25 mouse cellular contexts compared by ENCODE assay signal in genomic region chr2:36002188-36002587, GRCm38 (mm10). TPM values are rescaled to one million over a fixed set of nuclear protein-coding genes. Genes with fewer than 3 reads are reported as not detected.
DNase-seq lines count a peak whose midpoint lies in the region; ATAC-seq lines count a peak whose summit lies in the region.
"Had no signal": no experiment of that assay in that cellular context is flagged by ENCODE, and none has a peak within 500 bp of the region (broad histone marks: within the 10 kb centered on the region; RNA-seq: fewer than 3 reads in every experiment).

No protein-coding gene starts in this region.

- ATAC-seq in forebrain, embryonic 11.5 days (replicated peaks; ENCODE audit: low FRiP score) = 0 out of 2 replicates have a peak, but pooled peaks have one; percentile 30
- peak; percentile 79 for ATAC-seq in forebrain, embryonic 13.5 days
- ATAC-seq in forebrain, embryonic 16.5 days = peak; percentile 61; the same call in 1 of the 2 replicates
- ATAC-seq in midbrain, embryonic 13.5 days = no peak
- ATAC-seq: hindbrain, embryonic 16.5 days; intestine, embryonic 15.5 days; Patski had no signal

- no peaks in the 10 kb centered on the region for H3K36me3 ChIP-seq in forebrain, embryonic 11.5 days (ENCODE audit: control insufficient read depth, insufficient read depth, low read length)
- H3K36me3 ChIP-seq in forebrain, embryonic 10.5 days (replicated peaks) = no peaks in the 10 kb centered on the region
- H3K36me3 ChIP-seq in forebrain, embryonic 13.5 days (ENCODE audit: poor library complexity, severe bottlenecking) = no peaks in the 10 kb centered on the region
- no peaks in the 10 kb centered on the region for H3K36me3 ChIP-seq in forebrain, embryonic 16.5 days (ENCODE audit: control insufficient read depth, insufficient read depth)
- no peaks in the 10 kb centered on the region for H3K36me3 ChIP-seq in midbrain, embryonic 13.5 days
- H3K36me3 ChIP-seq: embryonic facial prominence, embryonic 12.5 days; embryonic facial prominence, embryonic 15.5 days; hindbrain, embryonic 12.5 days; intestine, embryonic 15.5 days had no signal

- no peak overlapping the region for H3K4me3 ChIP-seq in forebrain, embryonic 11.5 days (ENCODE audit: low read depth, low read length)
- H3K4me3 ChIP-seq in forebrain, embryonic 10.5 days = no peak overlapping the region
- no peak overlapping the region for H3K4me3 ChIP-seq in forebrain, embryonic 13.5 days
- no peak overlapping the region for H3K4me3 ChIP-seq in forebrain, embryonic 16.5 days (replicated peaks; ENCODE audit: low read length)
- no peak overlapping the region for H3K4me3 ChIP-seq in midbrain, embryonic 13.5 days (replicated peaks)
- H3K4me3 ChIP-seq: embryonic facial prominence, embryonic 12.5 days; embryonic facial prominence, embryonic 15.5 days; gastrocnemius, adult 2 months; hindbrain, embryonic 12.5 days; intestine, embryonic 15.5 days had no signal

- no peaks in the 10 kb centered on the region for H3K9me3 ChIP-seq in forebrain, embryonic 11.5 days (ENCODE audit: control insufficient read depth, low read length)
- H3K9me3 ChIP-seq in forebrain, embryonic 10.5 days = no peaks in the 10 kb centered on the region
- H3K9me3 ChIP-seq in forebrain, embryonic 13.5 days (replicated peaks) = no peaks in the 10 kb centered on the region
- no peaks in the 10 kb centered on the region for H3K9me3 ChIP-seq in forebrain, embryonic 16.5 days (ENCODE audit: control insufficient read depth, low read length)
- no peaks in the 10 kb centered on the region for H3K9me3 ChIP-seq in midbrain, embryonic 13.5 days
- H3K9me3 ChIP-seq: embryonic facial prominence, embryonic 12.5 days; embryonic facial prominence, embryonic 15.5 days; hindbrain, embryonic 12.5 days; intestine, embryonic 15.5 days had no signal

- H3K4me2 ChIP-seq in forebrain, embryonic 11.5 days (ENCODE audit: low read depth, low read length, severe bottlenecking) = no peak overlapping the region
- no peak overlapping the region for H3K4me2 ChIP-seq in forebrain, embryonic 13.5 days
- H3K4me2 ChIP-seq in forebrain, embryonic 16.5 days (ENCODE audit: low read length) = no peak overlapping the region
- no peak overlapping the region for H3K4me2 ChIP-seq in midbrain, embryonic 13.5 days (replicated peaks)
- H3K4me2 ChIP-seq: embryonic facial prominence, embryonic 12.5 days; embryonic facial prominence, embryonic 15.5 days; heart, embryonic 11.5 days; hindbrain, embryonic 12.5 days; intestine, embryonic 15.5 days had no signal

- no peak overlapping the region for H3K9ac ChIP-seq in forebrain, embryonic 11.5 days (ENCODE audit: low read length)
- no peak overlapping the region for H3K9ac ChIP-seq in forebrain, embryonic 13.5 days
- no peak overlapping the region for H3K9ac ChIP-seq in forebrain, embryonic 16.5 days (replicated peaks; ENCODE audit: low read depth, low read length)
- no peak overlapping the region for H3K9ac ChIP-seq in midbrain, embryonic 13.5 days (replicated peaks)
- H3K9ac ChIP-seq: embryonic facial prominence, embryonic 12.5 days; embryonic facial prominence, embryonic 15.5 days; hindbrain, embryonic 12.5 days; intestine, embryonic 15.5 days had no signal

- WGBS in forebrain, embryonic 11.5 days = 21% methylated on average over 6 of the region's 6 CpGs
- WGBS in forebrain, embryonic 10.5 days = 30% methylated on average over 6 of the region's 6 CpGs
- WGBS in forebrain, embryonic 13.5 days = 16% methylated on average over 6 of the region's 6 CpGs
- 13% methylated on average over 6 of the region's 6 CpGs for WGBS in forebrain, embryonic 16.5 days
- 34% methylated on average over 6 of the region's 6 CpGs for WGBS in midbrain, embryonic 13.5 days

- H3K27me3 ChIP-seq in forebrain, embryonic 11.5 days (ENCODE audit: control insufficient read depth, insufficient read depth, low read length) = no peaks in the 10 kb centered on the region
- H3K27me3 ChIP-seq in forebrain, embryonic 10.5 days (ENCODE audit: poor library complexity, severe bottlenecking) = peaks cover 37% of the 10 kb centered on the region
- peaks cover 9% of the 10 kb centered on the region; the same call in 1 of the 2 replicates for H3K27me3 ChIP-seq in forebrain, embryonic 13.5 days
- no peaks in the 10 kb centered on the region for H3K27me3 ChIP-seq in forebrain, embryonic 16.5 days (replicated peaks; ENCODE audit: control insufficient read depth, insufficient read depth, low read length)
- peaks cover 8% of the 10 kb centered on the region; the same call in 1 of the 2 replicates for H3K27me3 ChIP-seq in midbrain, embryonic 13.5 days
- H3K27me3 ChIP-seq: embryonic facial prominence, embryonic 15.5 days; intestine, embryonic 15.5 days; Patski had no signal

- no peak for DNase-seq in forebrain, embryonic 11.5 days (ENCODE audit: low spot score)
- no peak for DNase-seq in forebrain, embryonic 10.5 days (ENCODE audit: extremely low spot score, low spot score)
- DNase-seq in urinary bladder, postnatal 25 days (ENCODE audit: low spot score) = no peak
- DNase-seq: adrenal gland, postnatal 10 days; adrenal gland, postnatal 36 days; cerebellum, adult 11 months; cerebellum, adult 2 months; cerebellum, adult 9-11 months; cerebellum, postnatal 25 days; gastrocnemius, adult 2 months; gastrocnemius, postnatal 14 days; heart, adult 11 months; kidney, adult 11 months had no signal

- H3K27ac ChIP-seq in forebrain, embryonic 11.5 days (ENCODE audit: low read depth, low read length) = no peak overlapping the region
- no peak overlapping the region for H3K27ac ChIP-seq in forebrain, embryonic 10.5 days
- peak overlapping the region; percentile 40; the same call in 1 of the 2 replicates for H3K27ac ChIP-seq in forebrain, embryonic 13.5 days
- H3K27ac ChIP-seq in forebrain, embryonic 16.5 days (ENCODE audit: low read length) = peak overlapping the region; percentile 63
- H3K27ac ChIP-seq in midbrain, embryonic 13.5 days = no peak overlapping the region
- H3K27ac ChIP-seq: embryonic facial prominence, embryonic 12.5 days; embryonic facial prominence, embryonic 15.5 days; gastrocnemius, adult 2 months; hindbrain, embryonic 12.5 days; intestine, embryonic 15.5 days had no signal

- no peaks in the 10 kb centered on the region for H3K4me1 ChIP-seq in forebrain, embryonic 11.5 days (replicated peaks; ENCODE audit: control insufficient read depth, insufficient read depth, low read length)
- H3K4me1 ChIP-seq in forebrain, embryonic 10.5 days = peaks cover 15% of the 10 kb centered on the region
- peaks cover 6% of the 10 kb centered on the region for H3K4me1 ChIP-seq in forebrain, embryonic 13.5 days
- H3K4me1 ChIP-seq in forebrain, embryonic 16.5 days (replicated peaks; ENCODE audit: control insufficient read depth, insufficient read depth, low read length) = no peaks in the 10 kb centered on the region
- 0 out of 2 replicates have a peak, but pooled peaks cover 2% of the 10 kb centered on the region for H3K4me1 ChIP-seq in midbrain, embryonic 13.5 days (replicated peaks)
- H3K4me1 ChIP-seq: embryonic facial prominence, embryonic 12.5 days; embryonic facial prominence, embryonic 15.5 days; hindbrain, embryonic 12.5 days; intestine, embryonic 15.5 days had no signal

RNA-seq across cellular contexts. Expression of gene Ttll11, which starts 22.5 kb away (rescaled TPM):
- 2.3 and 2.5 TPM in 2 replicates for polyA plus RNA-seq in forebrain, embryonic 11.5 days (2014; fragmentation: Nextera tagmentation; extraction: Ambion mirVana)
- 0.75 and 0.95 TPM in 2 replicates for polyA plus RNA-seq in forebrain, embryonic 10.5 days (2016; fragmentation: Nextera tagmentation; extraction: Ambion mirVana)
- 1.8 and 2.2 TPM in 2 replicates for polyA plus RNA-seq in forebrain, embryonic 13.5 days (2015; fragmentation: Nextera tagmentation; extraction: Ambion mirVana)
- 2.5 and 3.2 TPM in 2 replicates for polyA plus RNA-seq in forebrain, embryonic 16.5 days (2015; fragmentation: Nextera tagmentation; extraction: Ambion mirVana)
- 2.9 and 4.3 TPM in 2 replicates for polyA plus RNA-seq in midbrain, embryonic 13.5 days (2015; fragmentation: Nextera tagmentation; extraction: Ambion mirVana)

RNA-seq across cellular contexts. Expression of gene Ndufa8, which starts 47.0 kb away (rescaled TPM):
- polyA plus RNA-seq in forebrain, embryonic 11.5 days (2014; fragmentation: Nextera tagmentation; extraction: Ambion mirVana) = 177 and 184 TPM in 2 replicates
- polyA plus RNA-seq in forebrain, embryonic 10.5 days (2016; fragmentation: Nextera tagmentation; extraction: Ambion mirVana) = 189 and 195 TPM in 2 replicates
- 222 and 237 TPM in 2 replicates for polyA plus RNA-seq in forebrain, embryonic 13.5 days (2015; fragmentation: Nextera tagmentation; extraction: Ambion mirVana)
- polyA plus RNA-seq in forebrain, embryonic 16.5 days (2015; fragmentation: Nextera tagmentation; extraction: Ambion mirVana) = 240 and 273 TPM in 2 replicates
- 238 and 239 TPM in 2 replicates for polyA plus RNA-seq in midbrain, embryonic 13.5 days (2015; fragmentation: Nextera tagmentation; extraction: Ambion mirVana)

RNA-seq across cellular contexts. Expression of gene Morn5, which starts 47.1 kb away (rescaled TPM):
- 0.47 and 0.68 TPM in 2 replicates for polyA plus RNA-seq in forebrain, embryonic 11.5 days (2014; fragmentation: Nextera tagmentation; extraction: Ambion mirVana)
- polyA plus RNA-seq in forebrain, embryonic 10.5 days (2016; fragmentation: Nextera tagmentation; extraction: Ambion mirVana) = 0.56 TPM in 1 of 2 replicates, not detected in the other
- 2.0 and 4.1 TPM in 2 replicates for polyA plus RNA-seq in forebrain, embryonic 13.5 days (2015; fragmentation: Nextera tagmentation; extraction: Ambion mirVana)
- polyA plus RNA-seq in forebrain, embryonic 16.5 days (2015; fragmentation: Nextera tagmentation; extraction: Ambion mirVana) = 1.5 and 2.2 TPM in 2 replicates
- polyA plus RNA-seq in midbrain, embryonic 13.5 days (2015; fragmentation: Nextera tagmentation; extraction: Ambion mirVana) = 1.1 and 1.2 TPM in 2 replicates
- polyA plus RNA-seq: heart, embryonic 14.5 days; heart, postnatal 0 days had no signal

Comparison
In these comparisons a context has a peak if more than half of its experiments do, and no peak if none do; other contexts are left out.
1. H3K27ac ChIP-seq: peak in forebrain, embryonic 13.5 days (single experiment) and forebrain, embryonic 16.5 days (single experiment); none in forebrain, embryonic 11.5 days (single experiment), forebrain, embryonic 10.5 days (single experiment) and midbrain, embryonic 13.5 days (single experiment).